8 mouse cellular contexts compared by ENCODE assay signal in the genomic region with DNA sequence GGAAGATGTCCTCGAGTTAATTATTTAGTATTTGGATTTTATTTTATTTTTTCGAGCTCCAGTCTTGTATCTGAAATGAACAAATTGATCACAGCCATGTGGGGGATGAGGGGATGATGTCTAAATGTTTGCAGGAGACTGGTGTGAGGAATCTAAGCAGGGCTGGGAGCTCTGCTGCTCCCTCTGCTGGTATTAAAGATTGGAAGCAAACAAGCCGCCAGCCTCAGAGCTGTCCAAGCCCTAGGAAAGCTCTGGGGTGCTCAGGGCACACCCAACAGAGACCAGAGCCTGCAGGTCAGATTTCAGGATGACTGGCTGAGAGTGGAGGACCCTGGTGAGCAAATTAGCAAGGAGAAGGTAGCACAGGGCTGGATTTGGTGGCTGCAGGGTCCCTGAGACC.
DNase-seq lines count a peak whose midpoint lies in the region; ATAC-seq and TF ChIP-seq lines count a peak whose summit lies in the region.

No protein-coding gene starts in this region.

- no peaks in the 10 kb centered on the region for H3K9me3 ChIP-seq in hindbrain, embryonic 14.5 days (ENCODE audit: control insufficient read depth, low read length)

- H3K79me2 ChIP-seq in myocyte (ENCODE audit: control insufficient read depth, insufficient read depth) = no peaks in the 10 kb centered on the region

- no peak overlapping the region for H3K4me3 ChIP-seq in hindbrain, embryonic 14.5 days (replicated peaks; ENCODE audit: low read length)
- H3K4me3 ChIP-seq in myocyte = no peak overlapping the region

- 6% methylated on average over 3 of the region's 3 CpGs for WGBS in hindbrain, embryonic 14.5 days

- ATAC-seq in CD4-positive, CD25-positive, alpha-beta regulatory T cell, adult 4 months = peak; percentile 43
- peak; percentile 71; the same call in 1 of the 2 replicates for ATAC-seq in hindbrain, embryonic 14.5 days (ENCODE audit: low FRiP score)
- ATAC-seq in erythroid progenitor cell, adult 5-6 weeks (replicated peaks; ENCODE audit: low FRiP score, poor library complexity, severe bottlenecking) = no peak

- no peak for TF ChIP-seq POLR2A in myocyte (IDR thresholded peaks at IDR 0.05; ENCODE audit: insufficient read length, low read depth)

- peak; percentile 4 for DNase-seq in 3134 (ENCODE audit: extremely low read depth, insufficient read length, low spot score)
- DNase-seq in c-Kit-positive CD71-negative TER-119-negative erythroid progenitor cells, embryonic 14.5 days (ENCODE audit: low read depth) = peak; percentile 16
- peak; percentile 13 for DNase-seq in fibroblast of lung, adult 2 months (ENCODE audit: low read depth)
- peak; percentile 71 for DNase-seq in hindbrain, embryonic 14.5 days (ENCODE audit: low spot score)
- DNase-seq in left cerebral cortex, postnatal 25 days (ENCODE audit: low spot score in 2 of 2) = peak; percentile 53 to 57

- intact Hi-C loops in left cerebral cortex, postnatal 25 days (cut with DNase I) = loop anchor here (1.0 to 10.0 kb wide), 3 partner anchors 327 to 566 kb away; no protein-coding TSS in a partner anchor

- no peaks in the 10 kb centered on the region for H3K36me3 ChIP-seq in hindbrain, embryonic 14.5 days (replicated peaks; ENCODE audit: control insufficient read depth, insufficient read depth)
- no peaks in the 10 kb centered on the region for H3K36me3 ChIP-seq in myocyte (ENCODE audit: control insufficient read depth, insufficient read depth)

- H3K4me1 ChIP-seq in hindbrain, embryonic 14.5 days (replicated peaks; ENCODE audit: control insufficient read depth, insufficient read depth, low read length) = no peaks in the 10 kb centered on the region

- no peak overlapping the region for H3ac ChIP-seq in myocyte (ENCODE audit: control insufficient read depth, insufficient read length)

- no peak overlapping the region for H3K27ac ChIP-seq in hindbrain, embryonic 14.5 days

- H3K4me2 ChIP-seq in hindbrain, embryonic 14.5 days (replicated peaks) = no peak overlapping the region
- H3K4me2 ChIP-seq in myocyte (ENCODE audit: low read depth) = peak overlapping the region; percentile 25

- H3K27me3 ChIP-seq in hindbrain, embryonic 14.5 days (ENCODE audit: control insufficient read depth, insufficient read depth, low read length) = no peaks in the 10 kb centered on the region
- peaks cover 14% of the 10 kb centered on the region for H3K27me3 ChIP-seq in myocyte (ENCODE audit: control insufficient read depth, insufficient read depth, insufficient read length)

- H3K9ac ChIP-seq in hindbrain, embryonic 14.5 days = no peak overlapping the region

TF ChIP-seq in myocyte, 11 proteins besides CTCF, POLR2A, EP300 and RAD21:
- TF ChIP-seq CEBPB (IDR thresholded peaks at IDR 0.05; ENCODE audit: insufficient read depth, poor library complexity, severe bottlenecking) = no peak
- no peak for TF ChIP-seq POLR2AphosphoS2 (IDR thresholded peaks at IDR 0.05; ENCODE audit: insufficient read length, low read depth)
- TF ChIP-seq MYOG (IDR thresholded peaks at IDR 0.05; ENCODE audit: control insufficient read depth in 1 of 3, insufficient read depth in 1 of 3, insufficient read length in 2 of 3, low read depth in 2 of 3) = no peak
- no peak for TF ChIP-seq MYOD1 (IDR thresholded peaks at IDR 0.05; ENCODE audit: control insufficient read depth in 1 of 3, insufficient read length in 2 of 3, low read depth in 2 of 3)
- TF ChIP-seq TCF12 (IDR thresholded peaks at IDR 0.05; ENCODE audit: insufficient read depth, poor library complexity, severe bottlenecking) = no peak
- no peak for TF ChIP-seq E2F4 (IDR thresholded peaks at IDR 0.05; ENCODE audit: insufficient read depth)
- TF ChIP-seq SRF (IDR thresholded peaks at IDR 0.05; ENCODE audit: control insufficient read depth, insufficient read length, low read depth) = no peak
- no peak for TF ChIP-seq REST (IDR thresholded peaks at IDR 0.05; ENCODE audit: insufficient read depth, insufficient read length)
- TF ChIP-seq USF1 (IDR thresholded peaks at IDR 0.05; ENCODE audit: low read depth) = no peak
- TF ChIP-seq TCF3 (IDR thresholded peaks at IDR 0.05; ENCODE audit: insufficient read length, low read depth) = no peak
- TF ChIP-seq MAX (IDR thresholded peaks at IDR 0.05; ENCODE audit: low read depth) = no peak

Comparison
In these comparisons a context has a peak if more than half of its experiments do, and no peak if none do; other contexts are left out.
1. DNase-seq: peak in every context shown above with its lines; median percentile 71 in hindbrain, embryonic 14.5 days; 55 in left cerebral cortex, postnatal 25 days; 16 in c-Kit-positive CD71-negative TER-119-negative erythroid progenitor cells, embryonic 14.5 days; 13 in fibroblast of lung, adult 2 months; 4 in 3134.